Mouse (Mus musculus): Measurements from ENCODE around the gene Map2k6. TPM values are rescaled to one million over a fixed set of nuclear protein-coding genes. Genes with fewer than 3 reads are reported as not detected.

The Map2k6 gene
- total RNA-seq, 2 experiments from 2014 or later, result 7.6 to 11.0 TPM

DNA sequence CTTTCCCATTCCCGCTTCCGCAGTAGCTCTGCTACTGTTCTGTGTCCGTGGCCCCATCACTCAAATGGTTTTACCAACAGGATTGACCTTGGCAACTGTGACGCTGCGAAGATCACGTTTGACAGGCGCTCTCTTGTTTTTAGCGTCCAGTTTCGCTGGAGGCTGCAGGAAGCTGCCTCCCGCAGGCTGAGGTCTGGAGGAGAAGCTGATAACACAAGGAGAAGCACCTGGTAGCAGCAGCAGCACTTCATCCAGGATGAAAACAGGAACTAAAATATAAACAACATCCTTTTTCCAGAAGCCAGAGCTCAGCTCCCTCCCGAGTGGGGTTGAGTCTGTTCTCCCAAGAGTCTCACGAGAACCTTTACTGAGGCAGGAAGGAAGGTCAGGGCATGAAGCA lies 164.3 kb downstream of the Map2k6 start:
- DNase-seq, result no peak

DNA sequence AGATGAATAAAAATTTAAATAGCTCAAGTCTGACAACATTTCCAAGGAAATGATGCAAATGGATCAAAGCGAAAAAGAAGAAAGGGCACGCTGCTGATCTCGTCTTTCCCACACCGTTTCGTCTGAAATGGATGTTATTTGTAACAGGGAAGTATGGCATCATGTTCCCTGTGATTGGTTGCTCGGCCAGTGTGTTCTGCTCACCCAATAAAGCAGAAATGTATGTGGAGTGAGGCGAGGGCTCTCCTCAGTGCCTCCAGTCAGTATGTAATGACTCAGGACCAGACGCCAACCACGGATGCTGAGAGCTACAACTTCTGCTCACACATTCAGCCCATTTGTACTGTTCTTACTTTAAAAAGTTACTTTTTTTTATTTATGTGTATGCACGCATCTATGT lies 164.9 kb downstream of the Map2k6 start:
- no peak for DNase-seq

DNA sequence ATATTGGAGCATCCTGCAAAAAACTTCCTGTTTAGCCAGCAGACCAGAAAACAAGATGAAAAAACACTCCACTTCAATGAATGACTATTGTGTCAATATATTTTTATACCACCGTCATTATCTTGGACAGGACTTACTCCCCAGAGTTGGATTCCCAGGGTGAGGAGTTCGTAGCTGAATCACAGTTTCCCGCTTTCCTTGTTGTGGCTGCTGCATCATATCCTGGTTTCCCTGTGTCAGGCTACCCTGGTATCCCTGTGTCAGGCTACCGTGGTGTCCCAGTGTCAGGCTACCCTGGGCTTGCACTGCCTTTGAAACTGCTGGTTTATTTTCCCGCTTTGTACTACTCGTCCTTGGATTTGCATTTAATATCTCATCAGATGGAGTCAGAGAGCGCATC lies 167.4 kb downstream of the Map2k6 start:
- no peak for DNase-seq

DNA sequence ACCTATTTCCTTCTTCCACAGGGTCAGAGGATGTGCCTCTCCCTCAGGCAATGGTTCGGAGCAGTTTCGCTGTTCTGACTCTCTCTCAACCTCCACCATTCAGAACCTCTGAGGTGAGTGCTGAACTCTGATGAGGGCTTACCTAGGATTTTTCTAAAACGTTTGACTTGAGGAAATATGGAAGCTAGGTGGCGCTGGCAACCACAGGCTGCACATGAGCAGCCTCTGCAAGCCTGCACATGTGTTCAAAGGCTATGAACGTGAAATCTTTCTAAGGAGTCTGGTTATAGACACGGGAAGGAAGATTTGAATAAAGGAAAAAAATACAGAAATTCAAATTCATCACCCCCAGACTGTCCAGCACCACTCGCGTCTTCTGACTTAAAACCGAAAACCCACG lies 173.6 kb downstream of the Map2k6 start:
- DNase-seq, result peak; percentile 62

Other genes with a start within 250 kb of the Map2k6 start
- 10 to 100 TPM; 10.3 to 10.5 TPM for gene Abca9, start 230.9 kb upstream of the Map2k6 start, total RNA-seq (2021)
- gene Abca6, start 147.3 kb upstream of the Map2k6 start, total RNA-seq (2021), result 10 to 100 TPM; 10.6 to 21.0 TPM
- gene Abca5, start 61.4 kb upstream of the Map2k6 start, total RNA-seq (2021), result 10 to 100 TPM in 1 of 2 experiments, 1 to 10 TPM in 1; 9.7 to 10.3 TPM

Measured in adrenal gland, postnatal 10 days (tissue).